Mouse (Mus musculus) forebrain, embryonic 16.5 days (tissue): ENCODE results near the gene Slc22a23. TPM values are rescaled to one million over a fixed set of nuclear protein-coding genes. Genes with fewer than 3 reads are reported as not detected.

Experiments
- polyA plus RNA-seq: library from polyadenylated mRNA; unstranded; fragments of >200 nt; fragmentation: Nextera tagmentation; extraction: Ambion mirVana; gene quantifications from 2 replicates; pipeline ENCODE4 v1.2.1, GENCODE M21; 2015

The Slc22a23 gene
- polyA plus RNA-seq, 1 experiment from 2014 or later = 11.2 TPM

Other genes with a start within 250 kb of the Slc22a23 start
- 1,170 and 1,210 TPM in 2 replicates for gene Tubb2b, start 214.7 kb downstream of the Slc22a23 start, polyA plus RNA-seq
- 82.3 and 89.0 TPM in 2 replicates for gene Psmg4, start 182.2 kb downstream of the Slc22a23 start, polyA plus RNA-seq